Comparison of ENCODE assay signal across 8 mouse cellular contexts in genomic region chr6:149409341-149409740, GRCm38 (mm10). TPM values are rescaled to one million over a fixed set of nuclear protein-coding genes. Genes with fewer than 3 reads are reported as not detected.
DNase-seq lines count a peak whose midpoint lies in the region; ATAC-seq and TF ChIP-seq lines count a peak whose summit lies in the region.

No protein-coding gene starts in this region.

- H3K9me3 ChIP-seq in forebrain, embryonic 16.5 days (ENCODE audit: control insufficient read depth, low read length) = no peaks in the 10 kb centered on the region
- no peaks in the 10 kb centered on the region for H3K9me3 ChIP-seq in kidney, embryonic 16.5 days (ENCODE audit: low read length)
- H3K9me3 ChIP-seq in liver, postnatal 0 days (ENCODE audit: low read length) = no peaks in the 10 kb centered on the region
- no peaks in the 10 kb centered on the region for H3K9me3 ChIP-seq in stomach, embryonic 16.5 days (replicated peaks; ENCODE audit: control insufficient read depth, low read length)

- peak overlapping the region; percentile 80 for H3K4me3 ChIP-seq in forebrain, embryonic 16.5 days (replicated peaks; ENCODE audit: low read length)
- peak overlapping the region; percentile 81 for H3K4me3 ChIP-seq in kidney, embryonic 16.5 days (ENCODE audit: low read length)
- H3K4me3 ChIP-seq in liver, postnatal 0 days (ENCODE audit: low read depth, low read length) = peak overlapping the region; percentile 49
- peak overlapping the region; percentile 70 for H3K4me3 ChIP-seq in stomach, embryonic 16.5 days (replicated peaks; ENCODE audit: low read length)

- peak overlapping the region; percentile 89 for H3K27ac ChIP-seq in forebrain, embryonic 16.5 days (ENCODE audit: low read length)
- peak overlapping the region; percentile 54 for H3K27ac ChIP-seq in kidney, embryonic 16.5 days (ENCODE audit: low read length)
- no peak overlapping the region for H3K27ac ChIP-seq in liver, postnatal 0 days (ENCODE audit: low read depth)
- peak overlapping the region; percentile 74 for H3K27ac ChIP-seq in stomach, embryonic 16.5 days (ENCODE audit: low read length)

- no peaks in the 10 kb centered on the region for H3K27me3 ChIP-seq in forebrain, embryonic 16.5 days (replicated peaks; ENCODE audit: control insufficient read depth, insufficient read depth, low read length)
- no peaks in the 10 kb centered on the region for H3K27me3 ChIP-seq in kidney, embryonic 16.5 days (ENCODE audit: insufficient read depth, low read length)
- H3K27me3 ChIP-seq in liver, postnatal 0 days (ENCODE audit: insufficient read depth, low read length) = peaks cover 4% of the 10 kb centered on the region; the same call in 1 of the 2 replicates
- no peaks in the 10 kb centered on the region for H3K27me3 ChIP-seq in stomach, embryonic 16.5 days (ENCODE audit: control insufficient read depth, insufficient read depth, low read length)

- 0% methylated on average over 11 of the region's 11 CpGs for WGBS in forebrain, embryonic 16.5 days
- under 1% methylated on average over 11 of the region's 11 CpGs for WGBS in kidney, embryonic 16.5 days
- WGBS in liver, postnatal 0 days (ENCODE audit: insufficient replicate concordance) = 2% methylated on average over 11 of the region's 11 CpGs
- WGBS in stomach, embryonic 16.5 days = under 1% methylated on average over 11 of the region's 11 CpGs

- DNase-seq in adrenal gland, adult 2 months = peak; percentile 34
- DNase-seq in adrenal gland, adult 8-10 months = no peak
- DNase-seq in 416B (ENCODE audit: low read depth) = peak; percentile 70
- DNase-seq in cerebellum, adult 18-20 months = peak; percentile 36 to 65
- no peak for DNase-seq in liver, postnatal 0 days

- ATAC-seq in forebrain, embryonic 16.5 days = peak; percentile 35
- ATAC-seq in kidney, embryonic 16.5 days (ENCODE audit: low FRiP score, low TSS enrichment) = peak; percentile 55; the same call in 1 of the 2 replicates
- ATAC-seq in liver, postnatal 0 days = no peak
- no peak for ATAC-seq in stomach, embryonic 16.5 days (ENCODE audit: insufficient read depth, low FRiP score)

- H3K4me1 ChIP-seq in forebrain, embryonic 16.5 days (replicated peaks; ENCODE audit: control insufficient read depth, insufficient read depth, low read length) = peaks cover 12% of the 10 kb centered on the region
- H3K4me1 ChIP-seq in kidney, embryonic 16.5 days (ENCODE audit: insufficient read depth, low read length) = peaks cover 9% of the 10 kb centered on the region
- no peaks in the 10 kb centered on the region for H3K4me1 ChIP-seq in liver, postnatal 0 days (ENCODE audit: insufficient read depth)
- H3K4me1 ChIP-seq in stomach, embryonic 16.5 days (ENCODE audit: control insufficient read depth, insufficient read depth, low read length) = 0 out of 2 replicates have a peak, but pooled peaks cover 5% of the 10 kb centered on the region

- H3K36me3 ChIP-seq in forebrain, embryonic 16.5 days (ENCODE audit: control insufficient read depth, insufficient read depth) = no peaks in the 10 kb centered on the region
- no peaks in the 10 kb centered on the region for H3K36me3 ChIP-seq in kidney, embryonic 16.5 days (ENCODE audit: insufficient read depth, low read length)
- H3K36me3 ChIP-seq in liver, postnatal 0 days (replicated peaks; ENCODE audit: insufficient read depth, low read length) = no peaks in the 10 kb centered on the region
- H3K36me3 ChIP-seq in stomach, embryonic 16.5 days (ENCODE audit: control insufficient read depth, insufficient read depth, low read length) = no peaks in the 10 kb centered on the region

- H3K9ac ChIP-seq in forebrain, embryonic 16.5 days (replicated peaks; ENCODE audit: low read depth, low read length) = peak overlapping the region; percentile 83
- peak overlapping the region; percentile 78 for H3K9ac ChIP-seq in kidney, embryonic 16.5 days (replicated peaks; ENCODE audit: low read length)
- H3K9ac ChIP-seq in liver, postnatal 0 days (replicated peaks) = peak overlapping the region; percentile 56
- peak overlapping the region; percentile 78 for H3K9ac ChIP-seq in stomach, embryonic 16.5 days (ENCODE audit: low read length)

- peak overlapping the region; percentile 76 for H3K4me2 ChIP-seq in forebrain, embryonic 16.5 days (ENCODE audit: low read length)
- H3K4me2 ChIP-seq in kidney, embryonic 16.5 days (replicated peaks; ENCODE audit: low read depth, low read length) = peak overlapping the region; percentile 82
- H3K4me2 ChIP-seq in liver, postnatal 0 days (ENCODE audit: low read depth, low read length) = peak overlapping the region; percentile 79
- peak overlapping the region; percentile 71 for H3K4me2 ChIP-seq in stomach, embryonic 16.5 days (ENCODE audit: low read depth, low read length)

- no peak for TF ChIP-seq CTCF in liver, postnatal 0 days (IDR thresholded peaks at IDR 0.05; ENCODE audit: low read depth)

- TF ChIP-seq EP300 in liver, postnatal 0 days (IDR thresholded peaks at IDR 0.05; ENCODE audit: low read depth) = no peak

RNA-seq across cellular contexts. Expression of gene Bicd1, which starts 0.7 kb away (rescaled TPM):
- total RNA-seq in adrenal gland, adult 2 months (2021) = 1 to 10 TPM; 4.4 to 5.3 TPM
- polyA plus RNA-seq in adrenal gland, adult 2 months (2012; rRNA removed) = 0.94 TPM in 2 replicates
- 10 to 100 TPM in 1 of 4 experiments, 1 to 10 TPM in 3; 4.9 to 10.5 (median 8.4) TPM for total RNA-seq in adrenal gland, adult 8-10 months (2022)
- 32.4 and 41.7 TPM in 2 replicates for polyA plus RNA-seq in forebrain, embryonic 16.5 days (2015; fragmentation: Nextera tagmentation; extraction: Ambion mirVana)
- polyA plus RNA-seq in kidney, embryonic 16.5 days (2015; fragmentation: Nextera tagmentation; extraction: Ambion mirVana) = 9.3 and 12.2 TPM in 2 replicates
- polyA plus RNA-seq in liver, postnatal 0 days (2015; fragmentation: Nextera tagmentation; extraction: Ambion mirVana) = 0.45 and 0.78 TPM in 2 replicates
- polyA plus RNA-seq in stomach, embryonic 16.5 days (2015; fragmentation: Nextera tagmentation; extraction: Ambion mirVana) = 8.8 and 11.4 TPM in 2 replicates

Comparison
In these comparisons a context has a peak if more than half of its experiments do, and no peak if none do; other contexts are left out.
1. DNase-seq: peak in adrenal gland, adult 2 months (single experiment), 416B (single experiment) and cerebellum, adult 18-20 months (2 of 2); none in adrenal gland, adult 8-10 months (single experiment) and liver, postnatal 0 days (single experiment).
2. ATAC-seq: peak in forebrain, embryonic 16.5 days (single experiment) and kidney, embryonic 16.5 days (single experiment); none in liver, postnatal 0 days (single experiment) and stomach, embryonic 16.5 days (single experiment).
3. Peak in every context shown above with its lines, with median percentiles within 50 percentile points of each other: H3K4me2 ChIP-seq, H3K4me3 ChIP-seq and H3K9ac ChIP-seq.